Mouse (Mus musculus): ENCODE data around the gene Amh. TPM values are rescaled to one million over a fixed set of nuclear protein-coding genes. Genes with fewer than 3 reads are reported as not detected.

Gene Amh
- polyA plus RNA-seq, 1 experiment from 2014 or later = 0.13 TPM

MicroRNA genes within 50 kb of the gene (microRNA counts, 519-probe panel; counts per million panel counts)
- 19.3 counts per million for microRNA mmu-miR-1982

Small RNAs within 50 kb of the gene (microRNA-seq; reads per million reads assigned to microRNA genes)
- gene Mir1982 (ENCODE audit: borderline number of aligned reads) = 3.8 reads per million, percentile 18 among the genes with 10 or more reads in this experiment

Other genes starting within 250 kb of the Amh start
- gene Rexo1, start 243.7 kb upstream of the Amh start, polyA plus RNA-seq (2014; fragmentation: Nextera tagmentation; extraction: Ambion mirVana) = 22.6 and 26.2 TPM in 2 replicates
- gene Klf16, start 227.9 kb upstream of the Amh start, polyA plus RNA-seq (2014; fragmentation: Nextera tagmentation; extraction: Ambion mirVana) = 9.7 and 9.9 TPM in 2 replicates
- 115 and 124 TPM in 2 replicates for gene Abhd17a, start 214.9 kb upstream of the Amh start, polyA plus RNA-seq (2014; fragmentation: Nextera tagmentation; extraction: Ambion mirVana)
- gene Scamp4, start 202.4 kb upstream of the Amh start, polyA plus RNA-seq (2014; fragmentation: Nextera tagmentation; extraction: Ambion mirVana) = 84.6 and 96.3 TPM in 2 replicates
- 6.1 and 6.2 TPM in 2 replicates for gene Adat3, start 202.4 kb upstream of the Amh start, polyA plus RNA-seq (2014; fragmentation: Nextera tagmentation; extraction: Ambion mirVana)
- 1.9 and 2.5 TPM in 2 replicates for gene Gm49322, start 199.2 kb upstream of the Amh start, polyA plus RNA-seq (2014; fragmentation: Nextera tagmentation; extraction: Ambion mirVana)
- gene Csnk1g2, start 182.4 kb upstream of the Amh start, polyA plus RNA-seq (2014; fragmentation: Nextera tagmentation; extraction: Ambion mirVana) = 104 and 125 TPM in 2 replicates
- gene Btbd2, start 148.2 kb upstream of the Amh start, polyA plus RNA-seq (2014; fragmentation: Nextera tagmentation; extraction: Ambion mirVana) = 71.6 and 81.2 TPM in 2 replicates
- gene Mknk2, start 127.1 kb upstream of the Amh start, polyA plus RNA-seq (2014; fragmentation: Nextera tagmentation; extraction: Ambion mirVana) = 84.6 and 86.7 TPM in 2 replicates
- 31.2 and 37.0 TPM in 2 replicates for gene Mob3a, start 103.3 kb upstream of the Amh start, polyA plus RNA-seq (2014; fragmentation: Nextera tagmentation; extraction: Ambion mirVana)
- gene Izumo4, start 103.1 kb upstream of the Amh start, polyA plus RNA-seq (2014; fragmentation: Nextera tagmentation; extraction: Ambion mirVana) = 10.3 and 14.4 TPM in 2 replicates
- gene Ap3d1, start 63.0 kb upstream of the Amh start, polyA plus RNA-seq (2014; fragmentation: Nextera tagmentation; extraction: Ambion mirVana) = 67.6 and 75.8 TPM in 2 replicates
- gene Dot1l, start 50.0 kb upstream of the Amh start, polyA plus RNA-seq (2014; fragmentation: Nextera tagmentation; extraction: Ambion mirVana) = 20.7 and 21.5 TPM in 2 replicates
- 69.6 TPM in 2 replicates for gene Sf3a2, start 7.0 kb upstream of the Amh start, polyA plus RNA-seq (2014; fragmentation: Nextera tagmentation; extraction: Ambion mirVana)
- gene Plekhj1, start 6.6 kb upstream of the Amh start, polyA plus RNA-seq (2014; fragmentation: Nextera tagmentation; extraction: Ambion mirVana) = 102 and 111 TPM in 2 replicates
- 13.0 and 20.3 TPM in 2 replicates for gene Jsrp1, start 8.3 kb downstream of the Amh start, polyA plus RNA-seq (2014; fragmentation: Nextera tagmentation; extraction: Ambion mirVana)
- 1,606 and 1,697 TPM in 2 replicates for gene Oaz1, start 21.4 kb downstream of the Amh start, polyA plus RNA-seq (2014; fragmentation: Nextera tagmentation; extraction: Ambion mirVana)
- 1.2 and 1.3 TPM in 2 replicates for gene Lingo3, start 38.8 kb downstream of the Amh start, polyA plus RNA-seq (2014; fragmentation: Nextera tagmentation; extraction: Ambion mirVana)
- 303 and 331 TPM in 2 replicates for gene Lsm7, start 50.0 kb downstream of the Amh start, polyA plus RNA-seq (2014; fragmentation: Nextera tagmentation; extraction: Ambion mirVana)
- 37.6 and 40.8 TPM in 2 replicates for gene Sppl2b, start 50.0 kb downstream of the Amh start, polyA plus RNA-seq (2014; fragmentation: Nextera tagmentation; extraction: Ambion mirVana)
- 0.06 and 0.08 TPM in 2 replicates for gene Tmprss9, start 66.6 kb downstream of the Amh start, polyA plus RNA-seq (2014; fragmentation: Nextera tagmentation; extraction: Ambion mirVana)
- 325 and 348 TPM in 2 replicates for gene Timm13, start 95.7 kb downstream of the Amh start, polyA plus RNA-seq (2014; fragmentation: Nextera tagmentation; extraction: Ambion mirVana)
- gene Lmnb2, start 113.0 kb downstream of the Amh start, polyA plus RNA-seq (2014; fragmentation: Nextera tagmentation; extraction: Ambion mirVana) = 21.6 and 22.9 TPM in 2 replicates
- gene Gadd45b, start 124.8 kb downstream of the Amh start, polyA plus RNA-seq (2014; fragmentation: Nextera tagmentation; extraction: Ambion mirVana) = 35.5 and 39.9 TPM in 2 replicates
- 5.9 and 8.7 TPM in 2 replicates for gene Gng7, start 209.7 kb downstream of the Amh start, polyA plus RNA-seq (2014; fragmentation: Nextera tagmentation; extraction: Ambion mirVana)
- gene Diras1, start 220.4 kb downstream of the Amh start, polyA plus RNA-seq (2014; fragmentation: Nextera tagmentation; extraction: Ambion mirVana) = 0.95 and 1.1 TPM in 2 replicates
- 11.9 and 15.4 TPM in 2 replicates for gene Slc39a3, start 232.2 kb downstream of the Amh start, polyA plus RNA-seq (2014; fragmentation: Nextera tagmentation; extraction: Ambion mirVana)

Measured in embryonic facial prominence, embryonic 14.5 days (tissue).